Mouse (Mus musculus): Measurements from ENCODE around the gene Inka2. TPM values are rescaled to one million over a fixed set of nuclear protein-coding genes. Genes with fewer than 3 reads are reported as not detected.

Gene Inka2
- 100 to 1,000 TPM in 1 of 2 experiments, 10 to 100 TPM in 1; 75.4 to 105 TPM for total RNA-seq (2021)
- long read RNA-seq, experiment 1, full-length matches to known transcripts, result 36 of 73 reads
- long read RNA-seq, experiment 1, partial matches to known transcripts, result 36 of 73 reads
- long read RNA-seq, experiment 1, other reads (novel, unspliced or antisense), result 1 of 73 reads
- long read RNA-seq, experiment 2, full-length matches to known transcripts, result 47 of 83 reads
- long read RNA-seq, experiment 2, partial matches to known transcripts, result 0 of 83 reads
- long read RNA-seq, experiment 2, other reads (novel, unspliced or antisense), result 36 of 83 reads

DNA sequence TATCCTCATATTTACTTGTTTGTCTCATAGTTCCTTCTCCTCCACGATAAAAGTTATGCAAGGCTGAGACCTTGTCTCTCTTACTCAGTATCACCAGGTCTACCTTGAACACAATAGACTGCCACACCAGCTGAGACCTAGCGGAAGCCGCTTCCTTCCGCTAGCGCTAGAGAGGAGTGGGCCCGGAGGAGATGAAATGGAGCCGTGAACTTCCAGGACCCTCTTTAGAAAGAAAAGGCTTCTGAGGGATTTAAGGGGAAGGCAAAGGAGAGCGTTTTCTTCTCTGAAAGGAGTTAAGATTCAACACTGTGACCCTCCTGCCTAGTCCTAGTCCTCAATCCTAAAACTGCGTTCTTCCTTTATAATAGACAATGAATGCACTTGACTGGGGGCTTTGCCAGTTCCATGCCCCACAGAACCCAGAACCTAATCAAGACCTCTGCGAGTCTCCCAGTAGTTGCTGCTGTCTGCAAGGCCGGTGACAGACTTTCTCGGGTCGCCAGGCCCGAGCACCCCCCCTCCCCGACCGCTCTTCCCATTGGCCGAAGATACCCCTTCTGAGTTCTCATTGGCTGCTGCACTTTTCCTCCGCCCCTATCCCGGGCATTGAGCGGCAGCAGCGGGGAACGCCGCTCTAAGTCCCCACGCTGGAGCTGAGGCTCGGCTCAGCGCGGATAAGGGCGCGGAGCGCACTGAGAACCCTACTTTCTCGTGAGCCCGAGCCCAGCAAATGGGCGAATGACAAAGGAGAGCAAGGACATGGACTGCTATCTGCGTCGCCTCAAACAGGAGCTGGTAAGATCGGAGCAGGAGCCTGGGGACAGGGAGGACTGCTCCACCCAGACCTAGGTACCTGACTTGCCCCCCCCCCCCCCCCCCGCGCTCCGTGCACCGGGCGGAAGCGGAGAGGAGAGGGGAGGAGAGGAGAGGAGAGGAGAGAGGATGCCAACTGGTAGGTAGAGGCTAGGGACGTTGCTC is at the start of gene Inka2:
Inka2 (plus strand) TSS at position 569 of the 978 bp plus-strand sequence.
- DNase-seq (ENCODE audit: low spot score in 2 of 2), result peak; percentile 79 to 85
- intact Hi-C loops (cut with DNase I), result loop anchor here (1.0 to 2.0 kb wide), 2 partner anchors 11 to 16 kb away; no protein-coding TSS in a partner anchor

DNA sequence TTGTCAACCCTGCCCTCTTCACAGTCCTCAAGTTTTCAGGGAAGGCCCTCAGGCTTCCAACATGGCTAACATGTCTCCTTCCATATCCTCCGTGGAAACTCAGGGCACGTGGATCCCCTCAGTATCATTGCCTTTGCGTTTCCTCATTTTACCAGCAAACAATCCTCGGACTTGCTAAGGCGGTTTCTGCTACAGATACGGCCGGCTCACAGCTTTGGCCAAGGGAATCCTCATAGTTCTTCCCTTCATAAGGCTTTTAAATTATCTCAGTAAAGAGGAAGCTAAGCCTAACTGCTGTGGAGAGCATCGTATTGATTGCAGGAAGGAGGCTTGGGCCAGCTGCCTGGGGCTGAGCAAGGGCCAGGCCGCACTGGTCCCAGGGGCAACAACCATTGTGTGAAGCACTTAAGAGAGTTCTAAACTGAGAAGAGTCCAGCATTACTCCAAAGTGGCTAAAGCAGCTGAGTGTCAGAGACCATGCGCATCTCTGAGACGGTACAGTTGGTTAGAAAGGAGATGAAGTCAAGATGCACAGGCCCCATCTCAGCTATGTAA is 49.3 kb upstream of the Inka2 start:
- intact Hi-C loops (cut with DNase I), result loop anchor here (10.0 kb wide), 1 partner anchor 580 kb away; no protein-coding TSS in a partner anchor
- DNase-seq (ENCODE audit: low spot score in 2 of 2), result no peak

DNA sequence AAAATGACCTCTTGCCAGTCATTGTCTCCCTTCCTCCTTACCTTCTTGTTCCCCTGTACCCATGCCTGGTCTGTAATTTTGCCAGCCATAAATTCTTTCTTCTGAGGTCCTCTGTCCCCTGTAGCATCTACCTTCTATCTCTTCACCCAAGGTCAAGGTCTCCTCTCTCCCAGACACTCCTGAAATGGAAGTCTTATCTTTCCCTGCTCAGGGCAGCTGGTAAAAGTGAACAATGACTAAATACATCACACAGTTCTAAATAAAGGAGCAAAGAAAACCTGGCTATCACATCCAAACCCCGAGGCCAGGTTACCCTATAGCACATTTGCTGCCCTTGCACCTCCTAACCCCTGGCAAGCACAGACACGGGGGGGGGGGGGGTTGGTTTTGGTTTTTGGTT is 43.9 kb upstream of the Inka2 start:
- intact Hi-C loops (cut with DNase I), result no loop called here
- DNase-seq (ENCODE audit: low spot score in 2 of 2), result no peak

DNA sequence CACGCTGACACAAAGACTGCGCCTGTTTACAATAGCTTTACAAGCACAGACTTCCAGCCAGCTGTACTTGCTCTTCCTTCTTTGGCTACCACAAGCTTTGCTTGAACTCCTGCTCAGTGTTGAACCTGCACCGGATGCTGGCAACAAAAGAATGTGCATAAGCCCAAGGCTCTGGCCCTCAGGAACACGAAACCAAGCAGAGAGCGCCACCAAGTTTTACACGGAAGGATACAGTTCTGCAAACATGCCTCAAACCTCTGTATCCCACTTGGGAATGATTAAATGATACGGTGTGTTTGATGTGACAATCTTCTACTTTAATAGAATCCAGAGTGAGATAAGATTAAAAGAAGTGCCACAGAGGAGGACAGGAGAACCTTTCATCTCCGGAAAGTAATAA is 41.4 kb upstream of the Inka2 start:
- intact Hi-C loops (cut with DNase I), result no loop called here
- DNase-seq (ENCODE audit: low spot score in 2 of 2), result no peak

DNA sequence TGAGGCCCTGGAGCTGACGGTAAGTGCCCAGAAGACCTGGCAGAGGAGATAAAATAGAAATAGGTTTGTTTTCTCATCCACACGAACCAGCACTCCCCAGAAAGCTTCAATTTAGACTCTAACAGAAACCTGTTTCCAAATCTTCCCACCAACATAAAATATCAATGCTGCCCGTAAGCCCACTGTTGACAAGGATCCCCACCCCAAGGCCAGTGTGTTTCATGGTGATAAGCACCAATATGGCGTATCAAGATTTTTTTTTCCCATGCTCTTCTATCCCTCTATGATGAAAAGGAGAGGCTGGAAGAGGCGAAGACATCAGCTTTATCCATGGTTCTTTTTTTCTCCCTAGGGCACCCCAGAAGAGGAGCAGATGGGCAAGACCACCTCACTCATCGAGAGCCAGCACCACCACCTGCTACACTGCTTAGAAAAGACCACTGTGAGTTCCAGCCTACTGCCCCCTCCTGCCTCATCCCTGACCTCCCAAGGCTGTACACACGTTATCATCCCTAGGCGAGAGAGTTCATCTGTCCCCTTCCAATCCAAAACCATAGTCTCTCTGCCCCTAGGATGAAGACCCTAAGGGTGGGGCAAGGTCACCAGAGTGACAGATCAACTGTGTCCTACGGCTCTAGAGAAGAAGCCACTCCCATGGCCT is 39.2 kb upstream of the Inka2 start:
- intact Hi-C loops (cut with DNase I), result no loop called here
- DNase-seq (ENCODE audit: low spot score in 2 of 2), result no peak

DNA sequence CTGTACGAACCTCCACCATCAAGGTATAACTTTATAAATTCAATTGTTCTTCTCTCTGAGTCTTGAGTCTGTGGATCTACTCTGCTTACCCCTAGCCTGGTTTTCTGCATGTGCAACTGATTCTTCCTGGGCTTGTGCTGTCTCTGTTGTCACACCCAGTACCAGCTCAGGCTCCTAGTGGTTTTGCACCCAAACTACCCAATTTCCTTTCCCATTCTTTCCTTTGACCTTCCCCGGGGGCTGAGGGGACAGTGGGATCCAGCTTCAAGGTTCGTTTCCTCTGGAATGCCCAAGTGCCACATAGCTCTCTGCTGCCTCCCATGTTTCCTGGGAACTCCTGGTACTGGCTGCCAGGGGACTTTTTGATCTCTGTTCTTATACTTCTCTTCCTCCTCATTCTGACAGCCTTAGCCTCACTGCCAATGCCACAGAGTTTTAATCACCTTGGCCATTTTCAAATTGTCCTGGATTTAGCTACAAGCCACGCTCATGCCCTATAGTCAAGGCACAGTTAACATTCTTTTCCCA is 37.3 kb upstream of the Inka2 start:
- no peak for DNase-seq (ENCODE audit: low spot score in 2 of 2)
- intact Hi-C loops (cut with DNase I), result no loop called here

DNA sequence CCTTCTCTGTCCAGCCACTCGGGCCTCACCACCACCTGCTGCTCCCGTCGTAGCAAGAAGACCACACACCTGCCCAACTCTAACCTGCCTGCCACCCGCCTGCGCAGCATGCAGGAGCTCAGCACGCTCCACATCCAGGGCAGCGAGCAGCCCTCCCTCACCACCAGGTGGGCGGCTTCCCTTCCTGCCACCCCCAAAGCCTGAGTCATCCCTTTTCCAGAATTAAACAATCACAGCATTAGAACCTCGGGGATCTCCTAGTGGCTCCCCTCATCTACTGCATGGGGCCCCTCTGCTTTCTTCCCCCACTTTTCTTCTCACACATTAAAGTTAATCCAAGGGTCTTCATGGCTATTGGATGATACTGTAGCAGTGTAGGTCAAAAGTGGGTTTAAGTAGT is 36.2 kb upstream of the Inka2 start:
- peak in 1 of 2 experiments; percentile 36 for DNase-seq (ENCODE audit: low spot score in 2 of 2)
- intact Hi-C loops (cut with DNase I), result no loop called here

DNA sequence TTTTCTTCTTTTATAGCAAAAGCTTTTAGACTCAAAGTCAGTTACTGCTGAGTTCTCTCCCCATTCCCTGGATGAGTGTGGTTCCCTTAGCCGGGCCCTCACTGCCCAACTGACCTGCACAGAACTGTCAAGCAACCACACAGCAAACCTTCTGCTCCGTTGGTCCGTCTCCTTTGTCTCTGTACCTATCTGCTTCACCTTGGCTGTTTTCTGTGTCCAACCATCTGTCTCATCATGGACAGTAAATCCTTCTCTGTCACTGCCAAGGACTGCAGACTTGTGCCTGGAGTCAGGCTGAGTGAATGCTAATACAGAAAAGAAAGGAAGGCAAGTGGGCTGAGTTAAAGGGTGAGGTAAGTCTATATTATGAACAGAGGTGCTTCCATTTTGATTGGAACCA is 34.6 kb upstream of the Inka2 start:
- DNase-seq (ENCODE audit: low spot score in 2 of 2), result no peak
- intact Hi-C loops (cut with DNase I), result loop anchor here (5.0 kb wide), 1 partner anchor 233 kb away; no protein-coding TSS in a partner anchor

DNA sequence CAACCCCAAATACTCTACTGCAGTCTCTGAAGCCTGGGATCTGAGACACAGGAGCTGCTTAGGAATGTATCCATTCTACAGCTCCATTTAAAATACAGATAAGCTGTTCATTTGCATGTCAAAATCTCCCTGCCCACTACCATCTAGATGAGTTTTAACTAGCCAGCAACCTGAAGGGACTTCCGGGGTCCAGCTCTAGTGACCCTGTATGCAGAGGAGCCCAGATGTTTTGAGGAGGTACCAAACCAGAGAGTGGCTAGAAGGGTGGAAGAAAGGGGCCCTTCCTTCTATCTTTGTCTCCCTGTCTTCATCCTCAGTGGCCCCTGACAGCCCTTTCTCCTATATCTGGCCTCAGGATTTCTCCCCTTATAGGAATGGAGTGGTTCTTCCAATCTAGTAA is 33.6 kb upstream of the Inka2 start:
- DNase-seq (ENCODE audit: low spot score in 2 of 2), result no peak
- intact Hi-C loops (cut with DNase I), result loop anchor here (5.0 kb wide), 1 partner anchor 232 kb away; no protein-coding TSS in a partner anchor

DNA sequence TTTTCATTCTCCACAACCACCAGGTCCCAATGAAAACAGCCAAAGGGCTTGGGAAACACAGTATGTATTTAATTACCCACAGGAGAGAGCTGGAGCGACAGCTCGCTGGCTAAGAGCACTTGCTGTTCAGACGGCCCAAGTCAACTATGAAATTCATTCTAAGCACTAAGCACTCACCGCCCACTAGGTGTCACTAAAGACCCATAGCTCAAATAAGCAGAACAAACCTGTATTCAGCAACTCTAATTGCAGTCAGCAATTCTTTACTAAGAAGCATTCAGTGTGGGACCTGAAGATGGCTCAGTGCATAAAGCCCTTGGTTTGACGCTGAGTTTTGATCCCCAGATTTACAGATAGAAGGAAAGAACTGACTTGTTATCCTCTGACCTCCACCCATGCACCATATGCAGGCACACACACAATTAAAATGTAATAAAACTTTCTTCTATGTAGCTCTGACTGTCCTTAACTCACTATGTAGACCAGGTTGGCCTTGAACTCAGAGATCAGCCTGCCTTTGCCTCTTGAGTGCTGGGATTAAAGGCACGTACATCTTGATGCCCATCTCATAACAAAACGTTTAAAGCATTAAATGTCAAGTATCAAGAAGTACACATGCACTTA is 29.7 kb upstream of the Inka2 start:
- peak; percentile 82 to 85 for DNase-seq (ENCODE audit: low spot score in 2 of 2)
- intact Hi-C loops (cut with DNase I), result loop anchor here (2.0 to 5.0 kb wide), 2 partner anchors 52 to 228 kb away; no protein-coding TSS in a partner anchor

DNA sequence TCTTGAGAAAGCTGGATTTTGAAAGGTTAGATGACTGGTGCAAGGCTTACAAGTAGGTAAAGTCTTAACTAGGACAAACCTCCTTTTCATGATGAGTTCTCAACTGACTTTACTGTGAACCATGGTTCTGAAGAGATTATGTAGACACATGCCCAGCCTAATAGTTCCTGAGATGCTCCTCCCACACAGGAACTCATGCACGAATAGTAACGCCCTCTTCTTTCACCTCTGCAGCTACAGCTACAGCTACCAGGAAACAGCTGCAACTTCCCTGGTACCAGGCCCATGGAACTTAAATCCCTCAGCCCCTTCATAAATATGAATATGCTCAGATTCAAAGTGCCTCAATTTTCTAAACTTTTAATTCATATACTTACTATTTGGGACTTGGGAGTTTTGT is 28.5 kb upstream of the Inka2 start:
- no peak for DNase-seq (ENCODE audit: low spot score in 2 of 2)
- intact Hi-C loops (cut with DNase I), result loop anchor here (2.0 kb wide), 1 partner anchor 51 kb away; no protein-coding TSS in a partner anchor

DNA sequence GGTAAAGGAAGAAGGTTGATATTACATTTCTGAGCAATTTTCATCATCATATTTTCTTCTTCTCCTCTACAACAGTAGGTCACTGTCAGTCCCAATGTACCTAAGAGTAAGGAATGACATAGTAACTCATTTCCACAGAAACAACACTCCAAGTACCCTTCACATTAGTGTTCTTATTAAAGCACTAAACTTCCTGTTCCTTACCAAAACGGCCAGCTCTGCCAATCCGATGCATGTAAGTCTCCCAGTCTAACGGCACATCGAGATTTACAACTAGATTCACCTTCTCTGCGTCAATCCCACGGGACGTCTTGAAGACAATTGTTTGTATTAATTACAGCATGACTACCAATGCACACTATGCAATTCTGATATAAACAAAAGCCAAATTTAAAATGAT is 24.1 kb upstream of the Inka2 start:
- intact Hi-C loops (cut with DNase I), result no loop called here
- DNase-seq (ENCODE audit: low spot score in 2 of 2), result no peak

DNA sequence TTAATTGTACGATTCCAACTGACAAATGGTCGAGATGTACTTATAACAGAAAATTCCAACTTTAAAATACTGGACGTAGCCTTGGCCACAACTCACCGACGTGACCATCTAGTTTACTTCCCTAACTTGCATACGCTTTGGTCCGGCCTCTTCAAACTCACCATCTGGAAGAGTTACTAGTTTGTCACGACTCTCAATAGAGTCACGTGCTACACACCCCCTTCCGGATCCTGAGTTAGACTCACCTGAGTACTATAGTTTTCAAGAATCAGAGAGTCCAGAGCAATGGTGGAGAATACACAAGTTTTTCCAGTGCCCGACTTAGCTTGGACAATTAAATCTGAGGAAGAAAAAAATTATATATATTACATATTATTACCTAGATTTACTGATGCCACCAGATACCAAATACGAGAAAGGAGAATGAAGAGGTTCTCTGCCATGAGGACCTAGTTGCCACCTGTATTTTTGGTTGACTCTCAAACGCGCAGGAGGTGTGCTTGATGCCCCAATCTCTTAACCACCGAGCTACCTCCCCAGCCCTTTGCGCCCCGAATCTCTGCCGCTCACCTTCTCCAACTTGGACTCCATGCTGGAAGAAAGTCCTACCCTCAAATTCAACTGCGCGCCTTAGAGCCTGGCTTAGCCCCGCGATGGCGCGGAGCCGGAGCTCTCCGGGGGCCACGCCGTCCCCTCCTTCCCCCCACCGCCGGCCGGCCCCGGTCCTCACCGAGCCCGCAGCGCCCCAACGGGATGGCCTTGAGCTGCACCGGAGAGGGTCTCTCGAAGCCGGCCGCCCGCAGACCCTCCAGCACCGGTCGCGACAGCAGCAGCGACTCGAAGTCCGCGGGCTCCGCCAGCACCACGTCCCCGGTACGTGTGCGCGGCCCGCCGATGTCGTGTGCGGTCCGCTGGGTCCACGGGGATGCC is 17.7 kb upstream of the Inka2 start:
- intact Hi-C loops (cut with DNase I), result loop anchor here (2.0 to 5.0 kb wide), 2 partner anchors 40 to 211 kb away; no protein-coding TSS in a partner anchor
- peak in 1 of 2 experiments; percentile 33 for DNase-seq (ENCODE audit: low spot score in 2 of 2)

DNA sequence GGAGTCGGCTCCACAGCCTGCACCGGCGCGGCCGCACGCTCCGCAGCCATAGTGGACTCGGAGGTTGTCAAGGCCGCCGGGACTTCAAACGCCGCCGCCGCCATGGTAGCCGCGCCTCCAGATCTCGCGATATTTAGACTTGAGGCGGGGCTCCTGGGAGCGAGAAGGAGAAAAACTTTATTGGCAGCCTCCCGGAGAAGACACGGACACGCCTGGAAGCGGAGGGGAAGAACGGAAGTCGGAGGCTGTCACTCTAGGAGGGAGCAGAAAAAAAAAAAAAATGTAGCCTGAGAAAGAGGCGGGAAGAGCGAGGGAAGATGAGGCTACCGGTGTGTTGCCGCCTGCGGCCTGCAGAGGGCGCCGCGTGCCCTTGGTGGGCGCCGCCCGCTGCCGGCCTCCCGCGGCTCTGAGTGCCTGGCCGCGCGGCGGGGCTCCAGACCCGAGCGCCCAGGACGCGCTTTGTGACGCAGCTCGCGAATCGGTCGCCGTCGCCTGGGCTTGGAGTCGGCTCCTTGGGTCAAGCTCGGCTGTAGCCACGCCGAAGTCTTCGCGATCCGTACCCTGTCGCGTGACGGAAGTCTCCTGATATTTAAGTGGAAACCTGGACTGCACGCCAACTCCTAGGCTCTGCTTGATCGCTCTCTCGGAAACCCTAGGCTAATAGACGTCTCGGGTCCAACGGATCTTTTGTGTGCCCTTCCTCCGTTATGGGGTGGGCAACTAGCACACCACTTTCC is 16.9 kb upstream of the Inka2 start, which contains the start of gene Ddx20:
Ddx20 (minus strand) TSS at position 251 of the 737 bp plus-strand sequence.
- peak; percentile 93 to 99 for DNase-seq (ENCODE audit: low spot score in 2 of 2)
- intact Hi-C loops (cut with DNase I), result loop anchor here (2.0 to 5.0 kb wide), 3 partner anchors 17 to 210 kb away; partner anchors contain the start of gene Inka2

DNA sequence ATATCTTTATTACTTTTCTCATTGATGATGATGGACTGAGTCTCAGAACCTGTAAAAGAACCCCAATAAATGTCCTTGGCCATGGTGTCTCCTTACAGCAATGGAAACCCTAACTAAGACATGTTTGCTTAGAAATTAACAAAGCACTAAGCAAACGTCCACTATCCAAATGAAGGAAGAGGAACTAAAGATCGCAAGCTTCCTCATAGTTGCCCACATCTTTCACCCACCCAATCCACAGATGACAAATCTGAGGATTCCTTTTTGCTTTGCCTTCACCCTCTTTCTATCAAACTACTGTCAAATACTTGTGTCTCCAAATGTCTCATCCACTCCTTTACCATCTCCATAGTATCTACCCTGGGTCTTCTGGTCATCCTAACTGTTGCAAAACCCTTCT is 15.9 kb upstream of the Inka2 start:
- DNase-seq (ENCODE audit: low spot score in 2 of 2), result no peak
- intact Hi-C loops (cut with DNase I), result loop anchor here (2.0 to 5.0 kb wide), 2 partner anchors 16 to 209 kb away; partner anchors contain the start of gene Inka2

DNA sequence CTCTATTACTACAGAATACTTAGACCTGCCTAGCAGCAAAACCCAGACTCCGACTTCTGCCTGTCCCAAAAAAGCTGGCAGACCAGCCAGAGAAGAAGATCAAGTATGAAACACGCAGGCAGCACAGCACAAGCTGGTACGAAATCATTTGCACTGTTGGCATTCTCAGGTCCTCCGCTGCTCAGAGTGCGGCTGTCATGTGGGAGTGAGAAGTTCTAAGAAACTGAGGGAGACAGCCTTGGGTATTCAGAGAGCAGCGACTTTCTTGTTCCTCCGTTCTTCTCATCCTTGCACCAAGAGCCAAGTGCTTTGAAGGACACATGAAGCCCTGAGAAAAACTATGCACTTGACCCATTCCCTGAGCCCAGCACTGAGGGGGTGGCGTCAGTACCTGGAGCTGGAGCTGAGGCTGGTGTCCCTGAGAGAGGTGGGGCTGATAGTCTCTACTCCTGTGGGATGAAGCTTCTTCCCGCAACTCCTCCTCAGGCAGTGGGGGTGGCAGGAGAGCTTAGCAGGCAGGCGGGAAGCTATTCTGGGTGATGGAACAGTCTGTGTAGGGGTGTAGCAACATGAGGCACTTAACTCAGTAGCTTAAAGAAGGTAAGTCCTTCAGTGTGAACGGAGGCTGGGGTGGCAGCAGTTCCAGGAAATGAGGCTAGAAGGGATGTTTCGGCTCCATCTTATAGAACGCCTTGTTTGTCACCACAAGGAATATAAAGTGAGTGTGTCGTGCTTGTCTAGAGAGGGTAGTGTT is 10.9 kb upstream of the Inka2 start:
- intact Hi-C loops (cut with DNase I), result loop anchor here (1.0 kb wide), 1 partner anchor 12 kb away; no protein-coding TSS in a partner anchor
- DNase-seq (ENCODE audit: low spot score in 2 of 2), result peak; percentile 82 to 92
